Mouse (Mus musculus) kidney, adult 11 months (tissue): Measurements from ENCODE around the gene Rdh16f1.

Experiments
- DNase-seq: peaks from one replicate; pipeline ENCODE4 v3.0.0; 2022

Gene Rdh16f1

DNA sequence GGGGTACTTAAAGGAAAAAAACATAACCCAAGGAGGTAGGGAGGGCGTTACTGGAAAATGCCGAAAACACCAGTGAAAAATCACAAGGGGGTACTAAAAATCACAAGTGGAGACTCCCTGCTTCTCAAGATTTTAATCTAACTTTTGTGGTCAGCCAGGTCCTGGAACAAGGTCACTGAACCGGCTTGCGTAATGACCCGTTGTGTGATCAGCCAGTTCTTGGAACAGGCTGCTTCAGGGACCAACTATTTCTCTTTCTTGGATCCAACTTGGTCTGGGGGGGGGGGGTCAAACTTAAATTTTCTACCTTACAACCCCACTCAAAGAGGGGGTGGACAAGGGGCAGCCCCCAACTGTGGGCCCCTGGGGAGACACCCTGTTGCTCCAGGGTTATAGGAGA is 78.2 kb downstream of the Rdh16f1 start:
- DNase-seq, result peak; percentile 54

DNA sequence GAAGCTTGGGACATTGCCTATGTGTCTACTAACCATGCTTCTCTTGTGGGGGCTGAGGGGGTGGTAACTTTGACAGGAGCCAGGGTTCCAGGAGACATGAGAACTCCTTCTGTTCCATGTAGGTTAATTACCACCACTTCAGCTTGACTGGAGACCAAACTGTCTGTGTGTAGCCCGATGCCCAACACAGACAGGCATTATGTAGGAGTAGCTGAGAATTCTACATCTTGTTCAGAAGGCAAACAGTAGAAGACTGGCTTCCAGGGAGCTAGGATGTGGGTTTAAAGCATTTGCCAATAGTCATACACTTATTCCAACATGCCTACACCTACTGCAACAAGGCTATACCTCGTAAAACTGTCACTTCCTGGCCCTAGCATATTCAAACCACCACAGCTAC is 79.0 kb downstream of the Rdh16f1 start:
- DNase-seq, result no peak

DNA sequence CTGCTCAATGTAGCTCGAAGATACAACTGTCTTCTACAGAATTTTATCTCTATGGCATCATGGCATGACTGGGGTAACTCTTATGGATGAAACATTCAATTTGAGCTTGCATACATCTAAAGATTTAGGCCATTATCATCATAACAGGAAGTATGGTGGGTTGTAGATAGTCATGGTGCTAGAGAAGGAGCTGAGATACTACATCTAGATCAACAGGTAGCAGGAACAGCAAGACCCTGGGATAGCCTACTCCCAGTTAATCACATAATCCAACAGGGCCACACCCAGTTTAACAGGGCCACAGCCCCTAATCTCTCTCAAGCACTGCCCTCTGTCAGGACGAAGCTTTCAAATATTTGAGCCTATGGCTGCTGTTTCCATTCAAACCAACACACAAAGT is 81.2 kb downstream of the Rdh16f1 start:
- no peak for DNase-seq
